Mouse (Mus musculus): ENCODE measurements around the gene Mtss1l.

The Mtss1l gene

DNA sequence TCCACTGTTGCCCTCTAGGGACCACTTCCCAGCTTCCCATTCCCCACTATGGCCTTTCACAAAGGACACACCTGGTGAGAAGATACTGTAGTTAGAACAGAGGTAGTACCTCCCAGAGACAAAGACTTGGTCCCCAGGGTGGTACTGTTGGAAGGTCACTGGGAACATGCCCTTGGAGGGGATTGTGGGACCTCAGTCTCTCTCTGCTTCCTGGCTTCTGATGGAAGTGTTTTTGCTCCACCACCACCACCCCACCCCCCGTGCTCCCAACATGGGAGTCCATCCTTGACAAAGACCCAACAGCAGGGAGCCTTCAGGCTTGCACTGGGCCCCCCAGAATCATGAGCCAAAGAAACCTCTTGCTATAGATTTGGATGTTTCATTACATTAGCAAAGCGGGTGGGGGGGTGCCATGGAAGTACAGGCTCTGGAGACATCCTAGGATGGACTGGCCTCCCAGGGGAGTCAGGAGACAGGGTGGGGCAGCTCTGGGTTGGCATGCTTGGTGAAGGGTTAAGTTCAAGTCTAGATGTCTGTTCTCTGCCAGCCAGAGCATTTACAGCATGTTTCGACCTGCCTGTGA, 14.9 kb upstream of the Mtss1l start:
- CTCF ChIA-PET, result no interaction called here

DNA sequence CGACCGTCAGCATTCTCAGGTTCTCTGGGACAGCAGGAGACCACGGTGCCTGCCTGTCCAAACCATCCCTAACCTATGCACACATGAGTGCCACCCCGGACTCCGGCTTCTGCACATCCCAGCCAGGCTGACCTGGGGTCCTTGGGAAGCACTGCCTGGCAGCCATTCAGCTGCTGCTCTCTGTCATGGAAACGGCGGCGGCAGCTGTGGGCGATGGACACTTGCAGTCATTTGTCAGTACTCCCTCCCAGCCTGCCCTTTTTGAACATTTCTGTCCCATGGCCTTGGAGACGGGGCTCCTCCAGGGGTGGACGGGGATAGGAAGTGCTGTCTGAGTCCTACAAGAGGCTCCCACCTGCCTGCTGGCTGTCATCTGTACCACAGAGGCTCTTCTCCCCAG, 12.8 kb upstream of the Mtss1l start:
- CTCF ChIA-PET, result no interaction called here

DNA sequence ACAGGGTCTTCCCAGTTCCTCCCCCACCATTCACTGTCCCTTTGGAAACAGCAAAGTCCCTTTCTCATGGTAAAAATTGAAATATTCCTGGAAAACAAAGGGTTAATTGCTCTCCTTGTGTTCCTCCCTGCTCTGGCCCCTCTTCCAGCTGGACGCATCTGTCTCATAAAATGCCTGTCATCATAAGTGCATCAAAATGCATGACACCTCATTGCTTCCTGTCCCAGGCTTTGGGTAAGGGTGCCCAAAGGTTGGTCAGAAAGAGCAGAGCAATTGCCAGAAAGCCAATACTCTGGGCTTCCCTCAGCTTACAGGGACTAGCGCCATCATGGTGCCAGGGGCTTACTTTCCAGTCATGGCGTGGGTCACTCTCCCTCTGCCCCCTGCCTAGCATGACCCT, 10.7 kb upstream of the Mtss1l start:
- CTCF ChIA-PET, result interaction anchor here (0.6 kb wide), 1 partner anchor 628 kb away, joined by 4 read pairs; no protein-coding TSS in a partner anchor

DNA sequence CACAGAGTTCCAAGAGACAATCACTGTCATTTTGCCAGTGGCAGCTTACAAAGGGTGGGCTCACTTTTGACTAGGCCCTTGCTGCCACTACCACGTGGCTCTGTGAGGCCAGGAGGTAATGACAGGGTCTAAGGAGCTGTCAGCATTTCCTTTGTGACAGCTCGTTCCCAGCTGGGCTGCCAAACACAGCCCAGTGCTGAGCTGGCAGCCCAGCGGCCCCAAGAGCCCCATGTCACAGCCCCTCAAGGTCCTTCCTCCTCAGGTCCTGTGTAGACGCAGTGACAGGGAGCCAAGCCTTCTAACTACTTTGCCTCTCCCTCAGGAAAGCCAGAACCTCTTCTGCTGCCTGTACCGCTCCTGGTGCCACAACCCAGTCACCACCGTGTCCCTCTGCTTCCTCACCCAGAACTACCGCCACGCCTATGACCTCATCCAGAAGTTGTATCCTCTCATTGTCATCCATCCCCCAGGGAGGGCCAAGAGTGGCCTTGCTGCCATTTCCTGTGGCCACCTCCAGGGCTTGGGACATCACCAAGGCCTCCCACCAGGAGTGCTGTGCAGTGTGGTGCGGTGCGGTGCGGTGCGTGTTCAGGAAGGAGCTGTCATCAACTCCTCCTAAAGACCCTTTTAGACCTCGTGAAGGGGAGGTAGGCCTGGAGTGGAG, 9.9 kb upstream of the Mtss1l start:
- CTCF ChIA-PET, result no interaction called here

DNA sequence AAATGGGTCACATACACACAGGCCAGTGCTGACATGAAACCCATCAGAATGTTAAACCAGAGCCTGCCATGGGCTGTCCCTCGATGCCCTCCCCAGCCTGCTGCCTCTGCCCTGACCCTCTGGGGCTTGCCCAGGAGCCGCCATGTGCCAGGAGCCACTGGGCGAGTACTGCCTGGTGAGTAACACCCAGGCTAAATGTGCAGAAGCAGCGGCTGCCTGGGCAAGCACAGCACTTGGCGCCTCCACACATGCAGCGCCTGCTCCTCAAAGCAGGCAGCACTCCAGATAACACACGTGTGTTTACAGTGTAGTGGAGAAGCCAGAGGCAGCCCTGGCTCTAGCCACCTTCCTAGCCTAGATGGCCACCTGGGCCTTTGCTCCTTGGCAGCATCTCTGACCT, 8.2 kb upstream of the Mtss1l start:
- CTCF ChIA-PET, result no interaction called here

DNA sequence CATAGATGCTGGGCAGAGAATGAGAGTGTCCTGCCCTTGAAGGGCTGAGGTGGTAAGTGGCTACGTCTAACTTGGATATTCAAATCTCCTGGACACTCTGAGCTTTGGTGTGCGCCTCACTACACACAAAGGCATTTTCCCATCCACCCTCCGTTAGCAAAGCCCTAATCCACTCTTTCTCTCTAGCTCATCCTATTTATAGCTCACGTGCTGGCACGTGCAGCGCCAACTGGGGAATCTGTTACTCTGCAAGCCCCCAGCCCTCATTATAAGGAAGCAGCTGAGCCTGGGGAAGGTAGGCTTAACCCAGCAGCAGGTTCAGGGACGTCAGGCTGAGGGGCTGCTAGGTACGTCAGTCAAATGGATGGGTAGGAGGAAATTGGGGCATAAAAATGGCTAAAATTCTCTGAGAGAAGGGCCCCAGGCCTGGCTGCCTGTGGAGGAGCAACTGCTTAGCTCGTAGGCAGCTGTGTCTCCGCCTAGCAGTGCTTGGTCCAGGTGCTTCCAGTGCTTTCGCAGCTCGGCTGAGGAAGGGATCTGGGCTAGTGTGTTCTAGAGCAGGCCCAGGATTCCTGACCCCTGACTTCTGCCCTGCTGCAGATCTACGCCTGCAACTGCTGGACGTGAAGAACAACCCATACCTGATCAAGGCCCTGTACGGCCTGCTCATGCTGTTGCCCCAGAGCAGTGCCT, 6.3 kb upstream of the Mtss1l start:
- CTCF ChIA-PET, result no interaction called here

DNA sequence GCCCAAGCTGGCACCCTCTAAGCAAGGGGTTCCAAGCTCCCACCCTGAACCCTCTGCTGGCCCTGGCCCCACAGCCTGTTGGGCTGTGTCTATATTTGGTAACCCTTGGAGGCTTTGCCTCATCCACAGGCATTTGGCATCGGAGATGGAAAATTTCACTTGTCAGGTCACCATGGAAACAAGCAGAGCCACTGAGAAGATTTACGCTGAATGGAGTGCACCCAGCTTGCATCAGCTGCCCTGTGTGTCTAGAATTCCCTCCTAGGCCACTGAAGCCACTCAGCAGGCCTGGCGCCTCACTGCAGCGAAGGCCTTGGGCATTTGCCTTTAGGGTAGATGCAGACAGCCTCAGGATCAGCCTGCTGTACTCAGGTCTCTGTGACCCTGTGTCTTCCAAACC, 5.2 kb upstream of the Mtss1l start:
- CTCF ChIA-PET, result no interaction called here

DNA sequence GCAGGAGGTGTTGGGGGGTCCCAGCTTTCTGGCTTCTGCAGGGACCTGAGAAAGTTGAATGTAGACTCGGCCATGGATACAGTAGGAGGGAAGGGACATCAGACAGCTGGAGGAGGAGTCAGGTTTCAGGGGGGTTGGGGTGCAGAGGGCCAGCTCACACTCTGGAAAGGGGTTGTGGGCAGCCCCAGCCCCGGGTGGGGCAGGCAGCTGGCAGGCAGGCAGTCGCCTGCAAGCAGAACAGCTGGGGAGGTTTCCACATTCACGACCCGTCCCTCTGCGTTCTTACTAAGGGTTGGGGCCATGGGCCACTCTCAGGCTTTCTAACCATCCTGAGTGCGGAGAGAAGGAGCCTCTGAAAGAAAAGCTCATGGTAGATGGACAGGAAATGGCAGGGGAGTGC, 4.1 kb upstream of the Mtss1l start:
- CTCF ChIA-PET, result no interaction called here

DNA sequence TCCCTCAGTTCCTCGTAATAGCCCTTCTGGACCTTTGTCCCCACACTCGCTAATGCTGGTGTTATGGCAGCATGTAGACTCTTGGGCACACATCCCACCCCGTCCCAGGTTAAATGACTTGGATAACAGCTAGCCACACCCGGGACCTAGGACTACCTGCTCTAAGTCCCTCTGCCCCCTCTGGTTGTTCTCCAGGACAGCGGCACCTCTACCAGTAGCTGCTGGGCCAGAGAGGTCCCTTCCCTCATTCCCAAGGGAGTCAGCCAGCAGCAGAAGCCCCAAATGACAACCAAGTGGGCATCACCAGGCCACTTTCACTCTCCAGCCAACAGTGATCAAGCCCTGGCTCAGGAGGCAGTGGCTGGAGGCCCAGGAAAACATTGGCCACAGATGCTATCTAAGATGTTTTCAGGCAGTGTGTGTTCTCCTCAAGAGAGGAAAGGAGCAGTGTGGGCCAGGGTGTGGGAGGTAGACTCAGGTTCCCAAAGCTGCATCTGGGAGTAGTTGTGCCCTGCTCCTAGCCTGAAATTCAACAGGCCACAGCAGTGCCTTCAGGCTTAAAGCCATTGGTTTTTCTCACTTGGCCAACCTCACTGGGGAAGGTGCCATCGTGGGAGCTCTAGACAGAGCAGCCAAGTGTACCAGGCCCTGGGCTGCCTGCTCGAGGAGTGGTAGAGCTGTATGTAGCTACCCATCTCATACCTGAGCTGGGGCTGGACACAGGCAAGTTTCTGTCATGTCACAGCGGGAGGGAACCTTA, 2.9 kb upstream of the Mtss1l start:
- CTCF ChIA-PET, result no interaction called here

DNA sequence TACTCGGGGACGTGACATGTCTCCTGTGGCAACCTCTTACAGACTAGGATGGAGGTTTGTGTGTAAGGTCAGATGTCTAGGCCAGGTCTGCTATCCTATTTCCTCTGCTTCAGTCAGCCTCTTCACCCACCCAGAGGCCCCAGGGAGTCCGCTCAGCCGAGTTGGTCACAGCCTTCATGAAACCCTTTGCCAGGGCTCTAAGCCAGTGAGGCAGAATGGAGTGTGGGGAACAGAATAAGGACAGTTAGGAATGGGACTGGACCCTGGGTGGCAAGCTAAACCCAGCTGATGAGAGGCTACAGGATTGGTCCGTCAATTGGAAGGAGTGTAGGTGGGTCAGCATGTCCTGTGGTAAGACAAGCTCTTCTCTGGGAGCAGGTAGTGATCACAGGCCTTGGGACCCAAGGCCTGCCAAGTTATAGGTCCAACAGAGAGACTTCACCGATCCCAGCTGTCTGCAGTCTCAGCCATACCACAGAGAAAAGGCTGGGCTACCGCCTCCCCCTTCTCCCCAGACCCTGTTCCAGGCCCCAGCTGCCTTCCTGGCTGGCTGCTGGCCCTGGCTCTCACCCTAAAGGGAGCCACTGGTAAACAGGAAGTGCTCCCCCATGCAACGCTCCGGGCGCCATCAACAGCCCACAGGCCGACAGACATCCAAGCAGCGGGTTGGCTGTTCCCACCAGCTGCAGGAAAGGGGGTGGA, 2.2 kb upstream of the Mtss1l start:
- CTCF ChIA-PET, result no interaction called here

DNA sequence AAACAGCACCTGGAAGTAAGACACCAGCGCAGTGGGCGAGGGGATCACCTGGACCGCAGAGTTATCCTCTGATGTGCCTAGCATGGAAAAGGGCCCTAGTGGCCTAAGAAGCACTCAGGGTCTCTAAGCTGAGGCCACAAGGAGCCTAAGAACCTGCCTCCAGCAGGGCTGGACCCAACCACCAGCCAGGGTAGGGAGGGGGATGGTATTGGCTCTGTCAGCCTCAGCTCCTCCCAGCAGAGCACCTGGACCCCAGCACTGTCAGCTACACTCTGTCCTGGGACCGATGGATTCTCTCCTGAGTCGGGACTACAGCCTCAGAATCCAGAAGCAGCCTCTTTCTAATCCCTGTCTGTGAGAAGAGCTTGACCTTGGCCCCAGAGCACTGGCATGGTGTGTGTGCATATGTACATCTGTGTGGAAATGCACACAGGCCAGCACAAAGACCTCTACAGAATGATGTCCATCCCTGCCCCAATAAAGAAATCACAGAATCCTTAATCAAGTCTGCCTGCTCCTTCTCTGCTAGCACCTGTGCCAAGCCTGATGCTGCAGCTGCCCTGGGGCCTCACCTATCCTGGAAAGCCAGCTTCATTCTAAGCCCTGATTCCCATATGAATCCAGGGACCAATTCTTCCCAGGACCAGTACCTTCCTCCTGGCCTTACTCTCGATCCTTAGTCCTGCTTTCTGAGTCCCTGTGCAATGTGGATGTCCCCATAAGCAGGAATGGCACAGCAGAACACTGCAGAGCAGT, 1.2 kb upstream of the Mtss1l start:
- CTCF ChIA-PET, result no interaction called here

DNA sequence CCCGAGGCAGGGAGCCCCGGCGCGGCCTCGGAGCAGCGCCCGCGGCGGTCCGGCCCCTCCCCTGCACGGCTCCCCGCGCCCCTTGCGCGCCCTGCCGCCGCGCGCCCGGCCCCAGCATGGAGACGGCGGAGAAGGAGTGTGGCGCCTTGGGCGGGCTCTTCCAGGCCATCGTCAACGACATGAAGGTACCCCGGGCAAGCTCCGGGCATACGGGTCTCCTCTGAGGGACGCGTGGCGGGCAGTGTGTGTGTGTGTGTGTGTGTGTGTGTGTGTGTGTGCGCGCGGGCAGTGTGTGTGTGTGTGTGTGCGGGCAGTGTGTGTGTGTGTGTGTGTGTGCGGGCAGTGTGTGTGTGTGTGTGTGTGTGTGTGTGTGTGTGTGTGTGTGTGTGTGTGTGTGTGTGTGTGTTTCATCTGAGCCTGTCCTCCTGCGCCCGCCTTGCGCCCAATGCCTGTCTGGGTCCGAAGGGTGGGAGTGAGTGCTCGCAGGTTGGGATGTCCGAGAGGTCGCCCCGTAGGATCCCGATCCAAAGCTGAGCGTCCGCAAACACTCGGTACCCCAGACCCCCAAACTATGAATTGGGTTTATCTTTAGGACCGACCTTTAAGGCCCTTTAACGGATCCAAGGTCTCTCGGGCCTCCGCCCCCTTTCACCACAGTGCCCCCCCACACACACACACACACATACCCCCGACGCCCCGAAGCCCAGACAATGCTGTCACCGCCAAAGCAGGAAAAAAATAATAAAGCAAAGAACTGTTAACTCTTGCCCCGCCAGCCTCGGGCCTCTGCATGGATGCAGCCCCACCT, 534 bp downstream of the Mtss1l start:
- CTCF ChIA-PET, result no interaction called here

DNA sequence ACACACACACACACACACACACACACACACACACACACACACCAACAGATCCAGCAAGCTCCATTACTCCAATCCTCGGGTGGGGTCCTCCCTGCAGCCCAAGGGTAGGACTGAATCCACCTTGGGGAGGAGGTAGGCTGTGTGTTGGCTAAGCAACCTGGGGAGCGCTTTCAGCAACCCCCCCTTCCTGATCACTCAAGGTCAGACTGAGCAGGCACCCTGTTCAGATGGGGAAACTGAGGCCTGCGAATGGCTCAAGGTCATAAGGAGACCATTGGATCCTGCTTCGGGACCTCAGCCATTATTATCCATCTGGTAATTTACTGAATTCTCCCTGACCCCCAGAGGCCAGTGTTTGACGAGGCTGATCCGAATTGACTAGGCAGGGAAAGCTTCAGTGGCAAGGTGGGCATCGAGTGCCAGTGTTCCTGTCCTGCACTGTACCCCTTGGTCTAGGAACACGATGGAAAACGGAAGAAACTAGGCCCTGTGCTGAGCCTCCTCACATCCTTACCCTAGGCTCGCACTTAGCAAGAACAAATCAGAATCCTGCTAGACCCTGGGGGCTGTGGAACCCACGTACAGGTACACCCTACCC, 1.2 kb downstream of the Mtss1l start:
- CTCF ChIA-PET, result no interaction called here

DNA sequence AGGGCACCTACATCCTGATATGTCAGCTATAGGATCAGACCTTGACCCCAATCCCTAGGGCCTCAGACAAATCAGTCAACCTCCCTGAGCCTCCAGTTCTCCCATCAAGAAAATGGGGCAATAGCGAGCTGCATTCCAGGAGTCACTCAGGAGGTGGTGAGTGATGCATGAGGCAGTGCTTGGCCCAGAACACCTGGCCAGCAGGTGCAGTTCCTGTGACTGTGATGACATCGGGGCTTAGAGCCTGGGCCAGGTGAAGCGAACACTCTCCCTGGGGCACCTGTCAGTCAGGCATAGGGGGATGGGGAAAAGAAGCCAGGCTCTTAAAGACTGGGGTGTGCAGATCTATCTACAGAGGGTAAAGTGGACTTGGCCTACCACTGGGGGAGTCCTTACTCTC, 3.2 kb downstream of the Mtss1l start:
- CTCF ChIA-PET, result no interaction called here

DNA sequence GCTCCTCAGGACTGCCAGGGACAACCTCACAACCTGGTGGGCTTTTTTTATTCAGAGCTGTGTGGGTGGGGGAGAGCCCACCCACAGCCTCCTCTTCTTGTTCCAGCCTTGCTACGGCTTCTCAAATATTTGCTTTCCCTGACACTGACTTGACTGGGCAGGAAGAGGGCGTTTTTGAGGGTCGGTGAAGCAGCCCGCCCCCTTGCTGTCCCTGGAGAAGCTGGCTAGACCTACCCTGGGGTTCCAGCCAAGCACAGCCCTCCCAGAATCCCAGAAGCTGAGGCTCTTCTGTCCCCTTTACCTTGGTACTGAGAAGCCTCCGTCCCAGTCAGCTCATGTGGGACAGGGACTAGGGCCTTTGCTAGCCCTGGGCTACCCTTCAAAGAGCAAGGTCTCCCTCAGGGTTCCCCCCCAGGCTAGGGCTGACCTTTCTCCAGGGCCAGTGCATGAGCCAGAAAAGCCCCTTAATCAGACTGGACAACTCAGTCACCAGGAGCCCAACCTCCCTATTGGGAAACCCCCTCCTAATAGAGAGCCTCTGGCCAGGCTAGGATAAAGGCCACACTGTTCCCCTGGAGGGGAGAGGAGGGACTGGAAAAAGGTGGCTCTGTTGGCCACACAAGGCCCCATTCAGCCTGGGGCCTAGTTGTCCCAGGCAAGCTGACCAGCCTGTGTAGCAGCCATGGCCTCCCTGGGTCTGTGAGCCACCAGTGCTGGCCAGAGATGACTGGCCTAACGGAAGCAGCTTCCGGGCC, 4.0 kb downstream of the Mtss1l start:
- CTCF ChIA-PET, result no interaction called here

DNA sequence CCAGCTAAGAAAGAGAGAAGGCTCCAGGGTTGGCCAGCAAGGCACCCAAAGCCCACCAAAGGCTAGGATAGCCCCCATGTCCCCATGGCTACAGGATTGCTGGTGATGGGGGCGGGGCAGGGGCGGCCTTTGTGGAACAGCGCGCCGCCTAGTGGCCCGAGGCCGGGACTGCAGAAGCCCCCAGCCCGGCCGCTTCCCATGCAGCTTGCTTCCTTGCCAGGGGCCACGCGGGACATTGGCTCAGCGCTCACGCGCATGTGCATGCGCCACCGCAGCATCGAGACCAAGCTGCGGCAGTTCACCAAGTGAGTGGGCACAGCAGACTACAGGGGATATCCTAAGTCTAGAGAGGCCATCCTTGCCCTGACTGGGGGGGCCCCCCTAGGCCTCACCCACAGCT, 5.6 kb downstream of the Mtss1l start:
- CTCF ChIA-PET, result no interaction called here

DNA sequence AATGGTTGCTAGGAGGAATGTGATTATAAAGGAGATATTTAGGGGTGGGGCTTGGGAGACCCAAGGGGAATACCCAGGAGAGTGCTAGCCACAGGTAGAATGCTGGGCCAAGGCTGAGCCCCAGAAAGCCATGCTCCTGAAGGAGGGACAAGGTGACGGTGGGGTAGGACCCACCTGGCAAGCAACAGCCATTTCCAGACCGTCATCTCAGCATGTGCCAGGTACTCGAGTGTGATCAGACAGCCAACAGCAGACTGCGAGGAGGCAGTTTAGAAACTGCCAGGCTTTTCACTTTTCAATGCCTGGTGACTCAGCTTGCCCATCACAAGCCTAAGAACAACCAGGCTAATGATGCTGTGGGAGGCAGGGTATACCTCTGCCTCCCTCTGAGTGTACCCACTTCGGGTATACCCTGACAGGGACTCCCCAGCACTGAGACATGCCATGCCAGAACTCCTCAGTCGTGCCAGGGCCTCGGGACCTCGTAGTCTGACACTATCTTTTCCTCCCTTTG, 10.1 kb downstream of the Mtss1l start:
- CTCF ChIA-PET, result no interaction called here

DNA sequence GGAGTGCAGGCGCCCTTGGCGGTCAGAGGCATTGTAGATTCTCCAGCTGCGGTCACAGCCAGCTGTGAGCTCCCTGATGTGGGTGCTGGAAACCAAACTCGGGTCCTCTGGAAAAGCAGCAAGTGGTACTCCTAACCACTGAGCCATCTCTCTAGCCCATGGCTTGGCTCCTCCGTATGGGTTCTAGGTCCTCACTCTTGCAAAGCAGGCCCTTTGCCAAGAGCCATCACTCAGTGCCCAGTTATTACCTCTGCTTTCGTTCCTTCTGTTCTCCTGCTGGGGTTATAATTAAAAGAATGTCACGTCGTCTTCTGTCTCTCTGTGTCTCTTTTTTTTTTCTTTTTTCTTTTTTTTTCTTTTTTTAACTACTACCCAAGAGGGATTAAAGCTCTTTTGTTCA, 11.8 kb downstream of the Mtss1l start:
- CTCF ChIA-PET, result no interaction called here

DNA sequence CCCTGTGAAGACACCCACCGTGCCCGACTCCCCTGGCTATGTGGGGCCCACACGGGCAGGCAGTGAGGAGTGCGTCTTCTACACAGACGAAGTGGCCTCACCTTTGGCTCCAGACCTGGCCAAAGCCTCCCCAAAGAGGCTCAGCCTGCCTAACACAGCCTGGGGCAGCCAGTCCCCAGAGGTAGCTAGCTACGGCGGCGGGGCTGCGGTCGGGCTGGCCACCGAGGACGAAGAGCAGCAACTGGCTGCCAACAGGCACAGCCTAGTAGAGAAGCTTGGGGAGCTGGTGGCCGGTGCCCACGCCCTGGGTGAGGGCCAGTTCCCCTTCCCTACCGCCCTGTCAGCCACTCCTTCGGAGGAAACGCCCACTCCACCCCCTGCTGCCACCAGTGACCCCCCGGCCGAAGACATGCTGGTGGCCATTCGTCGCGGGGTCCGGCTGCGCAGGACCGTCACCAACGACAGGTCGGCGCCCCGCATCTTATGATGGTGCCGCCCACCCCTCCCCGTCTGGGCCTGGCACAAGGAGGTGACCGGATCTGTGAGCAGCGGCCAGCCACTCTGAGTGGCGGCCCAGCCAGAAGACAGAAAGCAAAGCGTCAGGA, 17.4 kb downstream of the Mtss1l start:
- CTCF ChIA-PET, result no interaction called here

All from spleen, embryonic (tissue).